16 mouse cellular contexts compared by ENCODE assay signal in genomic region chr9:90369568-90369967, GRCm38 (mm10).
DNase-seq lines count a peak whose midpoint lies in the region; ATAC-seq lines count a peak whose summit lies in the region.
"Had no signal": no experiment of that assay in that cellular context is flagged by ENCODE, and none has a peak within 500 bp of the region (broad histone marks: within the 10 kb centered on the region; RNA-seq: fewer than 3 reads in every experiment).

No protein-coding gene starts in this region.

- no peak overlapping the region for H3K4me2 ChIP-seq in embryonic facial prominence, embryonic 14.5 days (ENCODE audit: low read depth, low read length)
- H3K4me2 ChIP-seq: embryonic facial prominence, embryonic 12.5 days; liver, embryonic 11.5 days had no signal

- WGBS in embryonic facial prominence, embryonic 14.5 days = 62% methylated on average over 2 of the region's 2 CpGs
- WGBS in embryonic facial prominence, embryonic 10.5 days = 81% methylated on average over 2 of the region's 2 CpGs

- no peaks in the 10 kb centered on the region for H3K4me1 ChIP-seq in embryonic facial prominence, embryonic 14.5 days (ENCODE audit: control insufficient read depth, insufficient read depth, low read length)
- no peaks in the 10 kb centered on the region for H3K4me1 ChIP-seq in embryonic facial prominence, embryonic 10.5 days
- H3K4me1 ChIP-seq: embryonic facial prominence, embryonic 12.5 days; heart, embryonic 10.5 days had no signal

- H3K9ac ChIP-seq in embryonic facial prominence, embryonic 14.5 days (ENCODE audit: low read depth, low read length) = no peak overlapping the region
- H3K9ac ChIP-seq: embryonic facial prominence, embryonic 12.5 days had no signal

- H3K4me3 ChIP-seq in embryonic facial prominence, embryonic 14.5 days (ENCODE audit: low read depth, low read length) = no peak overlapping the region
- no peak overlapping the region for H3K4me3 ChIP-seq in embryonic facial prominence, embryonic 10.5 days
- H3K4me3 ChIP-seq: embryonic facial prominence, embryonic 12.5 days; heart, embryonic 10.5 days had no signal

- H3K36me3 ChIP-seq in embryonic facial prominence, embryonic 14.5 days (ENCODE audit: control insufficient read depth, insufficient read depth, low read length) = no peaks in the 10 kb centered on the region
- no peaks in the 10 kb centered on the region for H3K36me3 ChIP-seq in embryonic facial prominence, embryonic 10.5 days (replicated peaks)
- H3K36me3 ChIP-seq: embryonic facial prominence, embryonic 12.5 days; G1E; heart, embryonic 10.5 days had no signal

- H3K27me3 ChIP-seq in embryonic facial prominence, embryonic 14.5 days (replicated peaks; ENCODE audit: control insufficient read depth, insufficient read depth, low read length) = no peaks in the 10 kb centered on the region
- H3K27me3 ChIP-seq in embryonic facial prominence, embryonic 10.5 days (replicated peaks; ENCODE audit: low read depth, poor library complexity, severe bottlenecking) = no peaks in the 10 kb centered on the region
- H3K27me3 ChIP-seq: embryonic facial prominence, embryonic 12.5 days had no signal

- intact Hi-C loops in left cerebral cortex, postnatal 14 days (cut with DNase I) = no loop called here
- intact Hi-C loops in left cerebral cortex, postnatal 36 days (cut with DNase I) = no loop called here

- DNase-seq in embryonic facial prominence, embryonic 14.5 days (ENCODE audit: low spot score) = peak; percentile 27
- DNase-seq in embryonic facial prominence, embryonic 10.5 days (ENCODE audit: low spot score) = no peak
- DNase-seq in left cerebral cortex, postnatal 14 days (ENCODE audit: low spot score in 2 of 2) = peak; percentile 3 to 13
- DNase-seq in left cerebral cortex, postnatal 36 days (ENCODE audit: low spot score in 2 of 2) = no peak
- DNase-seq in right cerebral cortex, postnatal 10 days (ENCODE audit: low spot score in 2 of 2) = peak; percentile 25 to 30
- DNase-seq in right cerebral cortex, postnatal 14 days = no peak
- DNase-seq in adrenal gland, postnatal 25 days = no peak
- DNase-seq in adipocyte (ENCODE audit: low spot score) = no peak
- DNase-seq: adrenal gland, postnatal 14 days; gastrocnemius, postnatal 14 days; kidney, adult 2 months; lung, postnatal 4 days had no signal

- ATAC-seq in embryonic facial prominence, embryonic 14.5 days (ENCODE audit: low read depth) = no peak

- no peak overlapping the region for H3K27ac ChIP-seq in embryonic facial prominence, embryonic 14.5 days (replicated peaks; ENCODE audit: low read depth, low read length)
- no peak overlapping the region for H3K27ac ChIP-seq in embryonic facial prominence, embryonic 10.5 days (replicated peaks)
- H3K27ac ChIP-seq: embryonic facial prominence, embryonic 12.5 days; heart, embryonic 10.5 days had no signal

- no peaks in the 10 kb centered on the region for H3K9me3 ChIP-seq in embryonic facial prominence, embryonic 14.5 days (ENCODE audit: control insufficient read depth, low read length)
- no peaks in the 10 kb centered on the region for H3K9me3 ChIP-seq in embryonic facial prominence, embryonic 10.5 days
- H3K9me3 ChIP-seq: embryonic facial prominence, embryonic 12.5 days; heart, embryonic 10.5 days had no signal

Comparison
In these comparisons a context has a peak if more than half of its experiments do, and no peak if none do; other contexts are left out.
1. DNase-seq: peak in embryonic facial prominence, embryonic 14.5 days (single experiment), left cerebral cortex, postnatal 14 days (2 of 2) and right cerebral cortex, postnatal 10 days (2 of 2); none in embryonic facial prominence, embryonic 10.5 days (single experiment), left cerebral cortex, postnatal 36 days (0 of 2), right cerebral cortex, postnatal 14 days (single experiment), adrenal gland, postnatal 25 days (single experiment) and adipocyte (single experiment).